Mouse (Mus musculus) heart, postnatal 25 days (tissue): ENCODE measurements around the gene Vmn2r67. TPM values are rescaled to one million over a fixed set of nuclear protein-coding genes. Genes with fewer than 3 reads are reported as not detected.
"Not testable (repeated sequence)": the region's sequence is repeated elsewhere in the genome, so short reads cannot be mapped to it uniquely, and the experiment has no call there.

Source experiments
- DNase-seq: peaks from one replicate; pipeline ENCODE4 v3.0.0; 2022; ENCODE audit warnings: low spot score
- intact Hi-C: fragments of 180-260 bp; cut with DNase I; formaldehyde crosslinking; loops from one replicate; pipeline ENCODE4 v1.15.1; 2025
- total RNA-seq, 2 experiments: library from RNA; stranded (reverse); gene quantifications; 2 replicates each; pipeline ENCODE4 v1.2.3; 2021

The Vmn2r67 gene
- total RNA-seq: not detected

DNA sequence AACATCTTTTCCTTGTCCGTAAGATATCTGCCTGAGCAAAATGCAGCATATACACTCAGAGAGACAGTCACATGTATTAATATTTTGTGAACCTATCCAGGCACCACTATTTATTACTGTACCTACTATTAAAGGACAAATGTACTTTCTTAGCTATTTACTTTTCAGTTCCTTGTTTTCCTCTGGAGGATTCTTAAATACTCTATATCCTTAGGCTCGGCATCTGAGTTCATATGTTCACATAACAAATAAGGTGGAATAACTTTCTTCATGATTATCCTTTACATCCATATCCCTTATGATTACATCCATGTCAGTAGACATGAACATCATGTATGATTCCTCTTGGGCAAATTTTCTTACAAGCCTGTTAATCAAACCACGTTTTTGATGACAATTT, at the start of gene Vmn2r67:
TSS of gene Vmn2r67 (minus strand) at position 101 of the 400 bp plus-strand sequence.
- intact Hi-C loops: no loop called here
- DNase-seq: no peak

DNA sequence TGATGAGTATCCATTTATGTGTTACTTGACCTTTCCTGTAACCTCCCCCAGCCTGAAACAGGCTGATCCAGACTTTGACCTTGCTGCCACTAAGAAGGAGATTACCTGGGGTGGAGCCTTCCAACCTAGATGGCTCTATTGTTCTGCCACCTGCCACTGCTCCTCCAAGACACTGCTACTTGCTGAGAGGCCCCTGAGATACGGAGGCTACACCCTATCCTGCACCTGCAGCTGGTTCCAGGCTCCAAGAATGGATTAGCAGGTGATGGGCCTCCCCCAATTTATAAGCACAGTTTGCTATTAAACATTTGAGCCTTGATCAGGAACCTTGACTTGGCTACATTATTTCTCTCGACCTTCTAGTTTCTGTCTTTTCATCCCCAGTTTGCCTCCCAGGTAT, 51.3 kb downstream of the Vmn2r67 start:
- DNase-seq: not testable (repeated sequence)

More for the DNA sequence above, 51.3 kb downstream of the Vmn2r67 start:
- intact Hi-C loops: not testable (repeated sequence)

Other genes with a start within 250 kb of the Vmn2r67 start
- not detected for gene Vmn2r65, start 191.9 kb downstream of the Vmn2r67 start, total RNA-seq
- not detected for gene Vmn2r66, start 143.7 kb downstream of the Vmn2r67 start, total RNA-seq
- not detected for gene Vmn2r68, start 81.8 kb upstream of the Vmn2r67 start, total RNA-seq